Mouse (Mus musculus) induced T-regulatory cell, adult 2 months (primary cell): ENCODE results near the gene Dyrk2.

Source experiments
- DNase-seq: peaks from one replicate; pipeline ENCODE4 v3.0.0-alpha.2; 2012; ENCODE audit warnings: low read depth

Dyrk2 gene

DNA sequence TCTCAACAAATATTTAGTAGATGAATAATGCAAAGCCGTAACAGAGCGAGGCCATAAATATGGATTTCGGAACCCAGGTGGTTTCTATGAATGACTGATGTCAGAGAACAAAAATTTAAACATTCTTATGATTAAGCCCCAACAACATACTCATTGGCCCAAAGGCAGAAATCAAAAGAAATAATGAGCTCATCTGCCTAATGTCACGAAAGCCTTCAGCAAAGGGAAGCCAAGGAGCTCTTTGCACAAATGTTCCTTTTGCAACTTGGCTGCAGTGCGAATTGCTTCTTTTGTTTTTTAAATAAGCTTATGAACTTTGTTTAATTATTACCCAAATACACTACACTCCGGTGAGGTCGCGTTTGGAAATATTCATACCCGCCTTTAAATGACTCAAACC lies 29.4 kb downstream of the Dyrk2 start:
- DNase-seq: no peak

DNA sequence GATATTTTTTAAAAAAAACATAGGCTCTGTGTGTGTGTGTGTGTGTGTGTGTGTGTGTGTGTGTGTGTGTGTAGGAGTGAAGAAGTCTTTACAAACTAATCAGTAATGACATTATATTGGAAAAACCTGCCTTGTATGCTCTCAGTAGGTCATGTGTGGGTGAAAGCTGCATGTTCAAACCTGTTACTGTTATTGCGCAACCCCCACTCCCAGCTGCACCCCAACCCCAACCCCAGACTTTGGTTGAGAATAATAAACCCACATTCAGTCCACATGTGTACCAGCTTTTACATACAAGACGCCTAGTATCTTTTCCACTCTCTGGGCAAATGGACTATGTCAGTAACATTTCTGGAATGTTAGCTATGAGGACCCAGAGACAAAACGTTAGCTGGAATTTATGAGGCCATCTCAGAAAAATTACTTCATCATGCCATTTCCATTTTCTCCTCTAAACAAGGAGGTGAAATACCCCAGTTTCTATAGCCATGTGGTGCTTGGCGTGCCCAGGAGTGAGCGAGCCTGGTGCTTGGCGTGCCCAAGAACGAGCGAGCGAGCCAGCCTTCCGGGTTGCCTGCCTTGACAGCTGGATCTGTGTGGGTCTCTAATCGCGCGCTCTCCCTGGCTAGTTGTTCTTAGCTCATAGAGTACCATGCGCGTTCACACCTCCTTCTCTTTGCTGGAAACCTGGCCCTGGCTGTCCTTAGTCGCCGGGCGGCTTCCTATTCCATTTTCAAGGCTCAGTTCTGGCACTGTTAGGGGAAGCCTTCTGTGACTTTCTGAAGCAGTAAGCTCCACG lies 30.5 kb downstream of the Dyrk2 start:
- DNase-seq: no peak

- no peak for DNase-seq
Measured at GRCm38 (mm10) chr10:118837636-118838035, 32.4 kb downstream of the Dyrk2 start.

DNA sequence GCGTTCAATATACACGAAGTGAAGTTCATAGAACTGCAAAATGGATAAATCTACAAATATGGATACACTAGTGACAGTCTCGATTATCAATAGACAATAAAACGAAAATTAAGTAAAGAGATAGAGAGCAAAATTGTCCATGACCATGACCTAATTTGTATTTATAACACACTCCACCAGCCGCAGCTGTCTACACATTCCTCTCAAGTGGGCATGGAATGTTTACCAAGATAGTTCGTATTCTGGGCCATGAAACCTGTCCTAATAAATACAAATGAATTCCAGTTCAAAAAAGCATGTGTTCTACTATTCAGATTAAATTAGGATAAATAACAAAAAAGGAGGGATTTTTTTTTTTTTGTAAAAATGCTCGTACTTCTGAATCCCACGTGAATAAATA lies 38.8 kb downstream of the Dyrk2 start:
- DNase-seq: no peak

- DNase-seq: no peak
Measured at GRCm38 (mm10) chr10:118829641-118830040, 40.4 kb downstream of the Dyrk2 start.

DNA sequence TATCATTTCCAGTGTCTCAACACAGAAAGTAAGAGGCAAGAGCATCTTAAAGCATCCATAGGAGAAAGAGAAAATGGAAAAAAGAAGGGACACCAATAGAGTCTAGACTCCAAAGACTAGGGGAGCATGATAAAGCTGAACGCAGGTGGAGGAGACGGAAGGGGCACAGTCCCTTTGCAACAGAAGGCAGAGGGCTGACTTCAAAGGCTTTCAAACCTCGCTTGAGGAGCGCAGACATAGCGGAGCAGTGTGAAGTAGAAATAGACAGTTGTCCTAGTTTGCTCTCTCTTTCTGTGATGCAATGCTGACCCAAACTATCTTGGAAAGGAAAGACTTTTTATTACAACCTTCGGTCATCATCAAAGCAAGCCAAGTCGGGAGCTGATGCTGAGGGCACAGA lies 42.9 kb downstream of the Dyrk2 start:
- DNase-seq: no peak

- DNase-seq: no peak
Measured at GRCm38 (mm10) chr10:118824830-118825229, 45.2 kb downstream of the Dyrk2 start.

DNA sequence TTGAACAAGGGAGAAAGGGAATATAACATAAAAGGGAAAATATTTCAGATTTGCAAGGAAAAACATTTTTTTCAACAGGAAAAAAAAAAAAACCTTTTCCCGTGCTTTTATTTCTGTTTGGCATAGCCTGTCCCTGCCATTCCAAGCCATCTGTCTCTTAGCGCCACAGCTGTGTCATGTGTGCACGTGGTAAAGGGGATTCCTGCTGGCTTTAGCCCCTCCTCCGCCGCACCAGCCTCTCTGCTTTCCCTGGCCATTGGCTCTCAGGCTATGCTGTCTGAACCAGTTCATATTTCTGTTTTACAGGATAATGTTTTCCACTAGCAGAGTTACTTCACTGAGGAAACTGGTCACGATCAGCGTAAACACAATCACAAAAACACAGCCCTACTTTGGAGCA lies 49.1 kb downstream of the Dyrk2 start:
- no peak for DNase-seq

DNA sequence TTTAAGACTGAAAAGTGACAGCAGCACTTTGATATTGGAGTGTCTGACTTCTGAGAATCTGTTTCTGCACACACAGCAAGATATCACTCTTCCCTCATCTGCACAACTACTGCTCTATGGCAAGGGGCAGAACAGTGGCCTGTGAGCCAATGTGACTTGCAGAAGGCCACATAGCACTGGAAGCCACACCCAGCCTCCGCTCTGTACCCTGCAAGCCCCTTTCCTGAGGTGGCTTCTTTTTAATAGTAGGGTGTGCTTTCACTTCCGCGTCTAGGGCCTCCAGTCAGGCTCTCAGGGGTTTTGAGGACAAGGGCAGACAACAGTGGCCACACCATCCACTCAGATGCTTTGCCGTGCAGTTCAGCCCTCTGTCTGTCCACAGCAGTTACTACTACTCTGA lies 50.2 kb downstream of the Dyrk2 start:
- DNase-seq: no peak

DNA sequence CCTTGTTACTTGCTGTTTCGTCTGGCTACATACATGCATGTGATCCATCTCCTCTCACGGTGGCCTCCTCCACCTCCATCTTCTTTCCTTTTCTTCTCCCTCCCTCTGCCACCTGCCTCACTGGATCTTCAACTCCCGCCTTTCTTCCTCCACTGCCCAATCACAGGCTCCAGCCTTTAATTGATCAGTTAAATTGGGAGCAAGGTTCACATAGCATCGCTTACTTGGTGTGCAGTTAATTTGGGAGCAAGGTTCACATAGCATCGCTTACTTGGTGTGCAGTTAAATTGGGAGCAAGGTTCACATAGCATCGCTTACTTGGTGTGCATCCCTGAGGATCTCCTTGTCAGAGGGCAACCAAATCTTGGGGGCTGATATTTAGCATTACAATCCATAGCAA lies 52.9 kb downstream of the Dyrk2 start:
- no peak for DNase-seq

DNA sequence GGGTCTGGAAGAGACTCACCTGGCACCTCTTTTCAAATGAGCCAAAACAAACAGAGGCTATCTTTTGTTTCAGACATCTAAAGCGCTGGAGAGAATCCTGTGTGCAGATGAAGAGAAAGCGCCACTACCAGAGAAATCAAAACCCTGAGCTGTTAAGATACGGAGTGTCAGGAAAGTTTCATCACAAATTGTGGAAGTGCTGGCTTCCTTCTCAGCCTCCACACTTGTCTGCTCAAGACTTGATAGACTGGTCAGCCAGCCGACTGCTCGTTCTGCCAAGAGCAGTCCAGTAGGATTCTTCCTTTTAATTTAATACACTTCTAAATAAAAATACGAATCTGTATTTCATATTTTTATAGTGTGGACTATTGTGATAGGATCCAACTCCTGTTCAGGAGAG lies 58.1 kb downstream of the Dyrk2 start:
- no peak for DNase-seq

DNA sequence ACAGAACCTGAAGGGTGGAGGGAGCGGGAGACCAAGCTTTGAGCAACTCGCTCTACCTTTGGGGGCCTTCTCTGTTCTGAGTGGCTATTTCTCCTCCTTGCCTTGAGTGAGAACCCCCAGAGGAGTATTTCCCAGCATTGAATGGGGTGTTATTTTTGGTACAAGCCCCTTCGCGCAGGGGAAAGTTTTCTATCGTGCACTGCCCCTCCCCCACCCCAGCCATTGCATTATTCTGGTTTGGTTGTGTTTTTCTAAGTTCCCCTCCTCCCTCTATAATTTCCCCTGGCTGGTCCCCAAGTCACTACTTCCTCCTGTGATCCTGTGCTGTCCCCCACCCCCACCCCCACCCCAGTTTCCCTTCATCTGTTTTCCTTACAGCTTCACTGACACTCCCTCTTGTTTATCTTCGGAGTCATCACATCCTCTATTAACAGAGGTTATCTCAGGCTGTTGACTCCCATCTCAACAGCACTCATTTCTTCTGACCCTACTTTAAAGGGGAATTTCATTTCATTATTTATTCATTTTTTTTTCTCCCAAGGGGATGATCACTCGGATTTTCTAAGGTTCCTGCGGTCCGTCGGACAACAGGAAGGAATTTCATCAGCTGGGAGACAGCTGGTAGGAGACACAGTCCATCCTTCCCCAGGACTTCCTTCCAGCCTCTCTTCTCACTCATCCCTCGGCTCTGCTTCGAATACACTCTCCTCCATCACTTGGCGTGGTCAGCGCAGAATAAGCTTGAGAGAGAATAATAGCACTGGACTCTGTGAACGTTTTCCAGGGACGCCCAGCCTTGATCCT lies 58.9 kb downstream of the Dyrk2 start:
- peak; percentile 26 for DNase-seq
